Mouse (Mus musculus) myocyte (in vitro differentiated cells): Measurements from ENCODE around the gene Esrp2.

Experiments
- CEBPB ChIP-seq: IDR thresholded peaks from 2 replicates; pipeline ENCODE4 v1.6.1; 2011; ENCODE audit warnings: mild to moderate bottlenecking, moderate library complexity; ENCODE audit not compliant: poor library complexity, insufficient read depth, severe bottlenecking
- MYOG ChIP-seq, 3 experiments: IDR thresholded peaks; one replicate each; pipeline ENCODE4 v1.6.1; 2011; ENCODE audit warnings: control low read depth in 2 of 3, low read depth in 2 of 3, mild to moderate bottlenecking in 2 of 3; ENCODE audit not compliant: insufficient read length in 2 of 3, control insufficient read depth in 1 of 3, insufficient read depth in 1 of 3
- POLR2AphosphoS2 ChIP-seq: IDR thresholded peaks from one replicate; pipeline ENCODE4 v1.6.1; 2011; ENCODE audit warnings: low read depth, control low read depth; ENCODE audit not compliant: insufficient read length
- TCF12 ChIP-seq: IDR thresholded peaks from one replicate; pipeline ENCODE4 v1.6.1; 2011; ENCODE audit warnings: mild to moderate bottlenecking, control low read depth; ENCODE audit not compliant: poor library complexity, insufficient read depth, severe bottlenecking

DNA sequence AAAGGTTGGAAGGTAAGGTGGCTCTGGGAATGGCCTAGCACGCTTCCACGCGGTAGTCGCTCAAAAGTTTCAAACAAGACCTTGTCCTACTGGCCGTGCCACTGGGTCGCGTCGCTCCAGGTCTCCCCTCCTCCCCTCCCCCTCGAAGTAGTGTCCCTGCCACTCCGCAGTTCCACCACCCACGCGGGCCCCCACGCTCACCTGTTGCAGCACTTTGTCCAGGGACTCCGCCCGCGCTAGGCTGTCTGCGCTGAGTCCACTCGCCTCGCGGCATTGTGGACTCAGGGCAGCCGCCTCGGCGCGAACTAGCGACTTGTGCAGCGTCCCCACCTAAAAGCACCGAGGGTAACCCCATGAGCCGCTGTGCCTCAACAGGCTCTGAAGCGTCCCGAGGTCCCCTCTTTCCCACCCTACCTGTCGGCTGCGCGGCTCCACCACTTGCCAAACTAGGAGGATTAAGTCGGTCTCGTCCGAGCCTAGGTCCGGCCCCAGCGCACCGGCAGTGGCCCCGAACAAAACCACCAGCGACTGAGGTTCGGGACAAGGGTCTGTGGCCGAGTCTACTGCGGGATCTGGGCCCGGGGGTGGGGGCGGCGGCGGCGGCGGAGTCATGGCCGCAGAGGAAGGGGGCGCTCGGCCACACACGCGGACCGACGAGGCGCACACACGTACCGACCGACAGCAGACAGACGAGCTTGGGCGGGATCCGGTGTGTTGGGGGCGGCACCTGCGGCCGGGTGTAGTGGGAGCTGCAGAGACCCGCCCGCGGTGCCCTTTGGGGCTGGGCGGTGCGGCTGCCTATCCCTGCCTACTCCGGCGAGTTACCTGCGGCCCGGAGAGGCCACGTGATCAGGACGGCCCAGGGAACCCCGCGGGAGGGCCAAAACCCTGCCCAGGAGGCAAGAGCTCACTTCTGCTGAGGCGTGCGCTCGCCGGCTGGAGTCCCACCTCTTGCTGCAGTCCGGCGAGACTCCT is at the start of gene Esrp2:
- TF ChIP-seq POLR2AphosphoS2 (no peak), MYOG (IDR thresholded peaks at IDR 0.05; ENCODE audit: control insufficient read depth in 1 of 3, insufficient read depth in 1 of 3, insufficient read length in 2 of 3, low read depth in 2 of 3) (no peak), TCF12 (no peak), CEBPB (no peak)
